Mouse (Mus musculus): ENCODE results near the gene Fli1.

Fli1 gene

GRCm38 (mm10) chr9:32468313-32468712, 74.3 kb downstream of the Fli1 start:
- DNase-seq (ENCODE audit: low read depth): no peak

- DNase-seq (ENCODE audit: low read depth): no peak
Observed at GRCm38 (mm10) chr9:32467443-32467842, 75.2 kb downstream of the Fli1 start.

- DNase-seq (ENCODE audit: low read depth): no peak
Observed at GRCm38 (mm10) chr9:32466861-32467260, 75.8 kb downstream of the Fli1 start.

- DNase-seq (ENCODE audit: low read depth): no peak
Observed at GRCm38 (mm10) chr9:32456707-32457106, 86.0 kb downstream of the Fli1 start.

GRCm38 (mm10) chr9:32450161-32450560, 92.5 kb downstream of the Fli1 start:
- no peak for DNase-seq (ENCODE audit: low read depth)

- DNase-seq (ENCODE audit: low read depth): no peak
Observed at GRCm38 (mm10) chr9:32448766-32449165, 93.9 kb downstream of the Fli1 start.

- DNase-seq (ENCODE audit: low read depth): peak; percentile 8
Observed at GRCm38 (mm10) chr9:32445789-32446188, 96.9 kb downstream of the Fli1 start.

- DNase-seq (ENCODE audit: low read depth): no peak
Observed at GRCm38 (mm10) chr9:32444453-32445201, 98.0 kb downstream of the Fli1 start.

- no peak for DNase-seq (ENCODE audit: low read depth)
Observed at GRCm38 (mm10) chr9:32443817-32444216, 98.8 kb downstream of the Fli1 start.

GRCm38 (mm10) chr9:32443115-32443514, 99.5 kb downstream of the Fli1 start:
- no peak for DNase-seq (ENCODE audit: low read depth)

GRCm38 (mm10) chr9:32434241-32435213, 108.1 kb downstream of the Fli1 start:
- DNase-seq (ENCODE audit: low read depth): no peak

GRCm38 (mm10) chr9:32431061-32431460, 111.6 kb downstream of the Fli1 start:
- no peak for DNase-seq (ENCODE audit: low read depth)

GRCm38 (mm10) chr9:32425321-32425720, 117.3 kb downstream of the Fli1 start:
- DNase-seq (ENCODE audit: low read depth): no peak

GRCm38 (mm10) chr9:32420711-32421110, 122.0 kb downstream of the Fli1 start:
- no peak for DNase-seq (ENCODE audit: low read depth)

GRCm38 (mm10) chr9:32417466-32418116, 125.1 kb downstream of the Fli1 start:
- no peak for DNase-seq (ENCODE audit: low read depth)

- DNase-seq (ENCODE audit: low read depth): no peak
Observed at GRCm38 (mm10) chr9:32415952-32416351, 126.7 kb downstream of the Fli1 start.

- no peak for DNase-seq (ENCODE audit: low read depth)
Observed at GRCm38 (mm10) chr9:32414956-32415355, 127.7 kb downstream of the Fli1 start.

GRCm38 (mm10) chr9:32412836-32413580, 129.7 kb downstream of the Fli1 start:
- no peak for DNase-seq (ENCODE audit: low read depth)

GRCm38 (mm10) chr9:32411507-32411906, 131.2 kb downstream of the Fli1 start:
- no peak for DNase-seq (ENCODE audit: low read depth)

GRCm38 (mm10) chr9:32410671-32411070, 132.0 kb downstream of the Fli1 start:
- no peak for DNase-seq (ENCODE audit: low read depth)

- DNase-seq (ENCODE audit: low read depth): no peak
Observed at GRCm38 (mm10) chr9:32409060-32409961, 133.3 kb downstream of the Fli1 start.

Measured in c-Kit-positive CD71-positive TER-119-negative erythroid progenitor cells, embryonic 14.5 days (primary cell).